Mouse (Mus musculus) layer of hippocampus, adult 2 months (tissue): Measurements from ENCODE around the gene Wfdc3. TPM values are rescaled to one million over a fixed set of nuclear protein-coding genes. Genes with fewer than 3 reads are reported as not detected.

Experiments
- DNase-seq, 2 experiments: peaks; one replicate each; pipeline ENCODE4 v3.0.0; 2022; ENCODE audit warnings: low spot score in 2 of 2
- H3K27ac ChIP-seq: fragments of 200-600 bp; 2 replicates; pipeline ENCODE4 v1.8.1; 2022
- H3K4me3 ChIP-seq: fragments of 200-600 bp; 2 replicates; pipeline ENCODE4 v1.8.1; 2022; ENCODE audit warnings: mild to moderate bottlenecking
- CTCF ChIP-seq: fragments of 200-600 bp; conservative IDR thresholded peaks from 2 replicates; pipeline ENCODE4 v1.8.1; 2022; ENCODE audit warnings: antibody characterized with exemption, mild to moderate bottlenecking, moderate library complexity
- total RNA-seq, 2 experiments: library from RNA; stranded (reverse); gene quantifications; 2 replicates each; pipeline ENCODE4 v1.2.3; 2021

Gene Wfdc3
- total RNA-seq, 2 experiments from 2014 or later, result 0.64 to 1.3 TPM

DNA sequence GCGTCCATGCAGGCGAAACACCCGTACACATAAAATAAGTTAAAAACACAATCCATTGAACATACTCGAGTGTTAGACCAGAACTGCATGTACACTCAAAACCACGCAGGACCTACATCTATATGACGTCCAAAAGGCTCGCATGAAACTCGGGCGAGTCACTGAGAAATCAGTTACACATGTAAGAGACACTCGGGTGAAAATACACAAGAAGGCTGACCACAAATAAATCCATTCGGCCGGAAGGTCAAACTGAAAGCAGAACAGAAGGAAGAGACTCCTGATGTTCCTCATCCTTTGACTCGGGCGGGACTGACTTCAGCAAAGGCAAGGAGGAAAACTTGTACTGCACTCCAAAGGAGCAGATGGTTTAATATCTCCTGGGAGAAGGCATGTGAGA, 39.7 kb downstream of the Wfdc3 start:
- Histone ChIP-seq H3K4me3 (no peak overlapping the region), H3K27ac (no peak overlapping the region)
- no peak for TF ChIP-seq CTCF
- DNase-seq, result no peak

DNA sequence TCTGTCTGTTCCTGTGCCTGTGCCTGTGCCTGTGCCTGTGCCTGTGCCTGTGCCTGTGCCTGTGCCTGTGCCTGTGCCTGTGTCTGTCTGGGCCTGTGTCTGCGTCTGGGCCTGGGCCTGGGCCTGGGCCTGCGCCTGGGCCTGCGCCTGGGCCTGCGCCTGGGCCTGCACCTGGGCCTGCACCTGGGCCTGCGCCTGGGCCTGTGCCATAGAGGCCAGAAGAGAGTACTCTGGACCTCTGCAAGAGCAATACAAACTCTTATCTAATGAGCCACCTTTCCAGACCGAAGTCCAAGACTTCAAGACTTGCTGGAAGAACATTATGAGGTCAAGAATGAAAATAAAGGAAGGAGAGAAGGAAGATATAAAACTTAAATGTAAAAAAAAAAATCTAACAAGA, 40.4 kb downstream of the Wfdc3 start:
- DNase-seq, result no peak
- no peak for TF ChIP-seq CTCF
- H3K4me3 ChIP-seq, result no peak overlapping the region
- H3K27ac ChIP-seq, result no peak overlapping the region

DNA sequence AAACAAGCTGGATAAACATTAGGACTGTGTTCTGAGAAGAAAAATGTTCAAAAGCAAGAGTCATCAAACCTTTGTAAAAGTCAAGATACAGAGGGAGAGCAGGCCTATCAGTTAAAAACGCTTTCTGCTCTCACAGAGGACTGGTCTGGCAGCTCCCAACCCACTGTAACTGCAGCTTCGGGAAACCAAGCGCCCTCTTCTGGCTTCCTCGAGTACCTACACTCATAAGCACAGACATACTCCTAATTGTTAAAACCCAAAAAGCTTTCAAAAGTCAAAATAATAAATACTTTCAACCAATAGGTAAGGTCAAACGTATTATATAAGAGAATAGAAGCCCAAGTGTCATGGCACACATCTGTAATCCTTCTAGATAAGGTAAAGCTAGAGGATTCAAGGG, 41.5 kb downstream of the Wfdc3 start:
- H3K4me3 ChIP-seq, result no peak overlapping the region

DNA sequence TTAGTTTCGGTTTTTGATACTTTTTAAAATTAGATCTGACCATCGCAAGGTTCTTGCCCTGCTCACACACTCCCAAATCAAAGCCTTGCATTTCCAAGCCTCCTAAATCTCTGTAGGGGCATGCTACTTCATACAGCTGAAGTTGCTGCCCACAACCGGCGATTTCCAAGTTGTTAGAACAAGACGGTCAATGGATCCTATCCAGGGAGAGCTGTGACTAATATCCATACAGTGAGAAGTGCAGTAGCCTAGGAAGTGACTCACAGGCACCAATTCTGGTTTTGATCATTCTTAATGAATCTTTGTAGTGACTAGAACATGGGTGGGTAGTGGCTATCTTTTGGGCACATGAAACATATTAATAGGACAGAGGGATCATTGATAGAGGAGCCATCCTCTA, 44.0 kb downstream of the Wfdc3 start:
- Histone ChIP-seq H3K4me3 (no peak overlapping the region), H3K27ac (no peak overlapping the region)
- no peak for DNase-seq
- no peak for TF ChIP-seq CTCF

More for the DNA sequence above, 41.5 kb downstream of the Wfdc3 start:
- DNase-seq, result no peak
- TF ChIP-seq CTCF, result no peak; the same call in 1 of the 2 replicates
- H3K27ac ChIP-seq, result no peak overlapping the region

DNA sequence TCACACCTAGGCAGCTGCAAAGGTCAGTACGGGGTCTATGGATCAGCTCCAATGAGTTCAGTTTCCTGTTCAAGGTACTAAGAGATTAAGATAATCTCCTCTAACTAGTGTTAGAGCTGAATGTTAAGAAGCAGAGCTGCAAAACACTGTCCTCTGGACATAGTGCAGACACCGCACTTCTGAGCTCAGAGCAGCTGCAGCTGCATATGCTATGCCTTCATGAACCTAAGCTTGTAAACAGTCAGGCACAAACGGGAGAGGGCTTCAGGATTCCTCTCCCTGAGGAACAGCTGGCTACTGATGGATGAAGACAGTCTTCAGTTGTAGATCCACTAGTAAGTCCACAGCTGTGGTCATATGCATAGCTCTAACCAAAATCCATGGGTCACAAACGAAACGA, 44.8 kb downstream of the Wfdc3 start:
- DNase-seq, result no peak
- TF ChIP-seq CTCF, result no peak
- H3K27ac ChIP-seq, result no peak overlapping the region
- H3K4me3 ChIP-seq, result no peak overlapping the region

DNA sequence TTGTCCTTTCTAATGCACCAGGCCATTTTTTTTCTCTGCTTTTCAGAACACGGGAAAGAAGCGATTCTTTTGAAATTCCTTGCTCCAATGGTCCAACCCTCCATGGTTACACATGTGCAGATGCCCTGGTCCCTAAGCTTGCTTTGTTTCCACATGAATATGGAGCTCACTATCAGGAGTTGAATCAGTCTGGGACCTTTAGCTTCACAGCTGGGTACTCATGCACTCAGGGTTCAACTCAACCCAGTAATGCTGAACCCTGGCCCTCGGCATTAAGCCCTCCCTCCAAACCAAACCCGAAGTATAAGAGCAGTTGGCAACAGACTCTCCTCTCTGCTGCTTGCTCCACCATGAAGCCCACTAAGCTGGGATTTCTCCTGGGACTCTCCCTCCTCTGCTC, 47.5 kb downstream of the Wfdc3 start, which contains the start of gene Spint4:
Gene Spint4 (plus strand): TSS at position 301 of the 400 bp plus-strand sequence.
- Histone ChIP-seq H3K4me3 (no peak within 1 kb of the TSS), H3K27ac (no peak within 1 kb of the TSS)
- no peak for DNase-seq
- no peak for TF ChIP-seq CTCF

DNA sequence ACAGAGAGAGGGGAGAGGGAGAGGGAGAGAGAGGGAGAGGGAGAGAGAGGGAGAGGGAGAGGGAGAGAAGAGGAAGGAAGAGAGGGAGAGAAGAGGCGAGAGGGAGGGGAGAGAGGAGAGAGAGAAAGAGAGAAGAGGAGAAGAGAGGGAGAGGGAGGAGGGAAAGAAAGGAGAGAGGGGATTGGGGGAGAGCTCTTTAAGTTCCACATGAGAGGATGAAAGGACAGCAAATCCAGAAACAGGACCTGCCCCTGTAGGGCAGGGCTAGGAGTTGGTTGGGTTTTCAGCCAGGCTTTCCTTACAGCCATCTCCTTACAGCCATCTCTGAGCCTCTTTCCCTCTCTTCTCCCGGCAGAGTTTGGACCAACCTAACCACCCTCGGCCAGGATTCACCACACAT, 60.9 kb downstream of the Wfdc3 start, which contains the start of gene Wfdc13:
Gene Wfdc13 (plus strand): TSS at position 301 of the 400 bp plus-strand sequence.
- H3K27ac ChIP-seq, result no peak within 1 kb of the TSS
- no peak within 1 kb of the TSS for H3K4me3 ChIP-seq
- no peak for DNase-seq
- TF ChIP-seq CTCF, result no peak

Other genes with a start within 250 kb of the Wfdc3 start
- gene Pigt, start 248.4 kb downstream of the Wfdc3 start, total RNA-seq, result 10 to 100 TPM; 79.3 to 84.1 TPM
- not detected for gene Wfdc2, start 183.5 kb downstream of the Wfdc3 start, total RNA-seq
- not detected for gene Spint3, start 172.5 kb downstream of the Wfdc3 start, total RNA-seq
- not detected for gene Wfdc6a, start 160.5 kb downstream of the Wfdc3 start, total RNA-seq
- not detected for gene Eppin, start 152.3 kb downstream of the Wfdc3 start, total RNA-seq
- not detected for gene Wfdc6b, start 132.4 kb downstream of the Wfdc3 start, total RNA-seq
- not detected for gene Wfdc8, start 132.3 kb downstream of the Wfdc3 start, total RNA-seq
- not detected for gene Wfdc16, start 107.1 kb downstream of the Wfdc3 start, total RNA-seq
- not detected for gene Wfdc10, start 89.9 kb downstream of the Wfdc3 start, total RNA-seq
- gene Wfdc9, start 89.3 kb downstream of the Wfdc3 start, total RNA-seq, result not detected
- gene Wfdc11, start 71.8 kb downstream of the Wfdc3 start, total RNA-seq, result not detected
- not detected for gene Wfdc13, start 60.8 kb downstream of the Wfdc3 start, total RNA-seq
- not detected for gene Spint4, start 47.4 kb downstream of the Wfdc3 start, total RNA-seq
- not detected for gene Spint5, start 30.6 kb downstream of the Wfdc3 start, total RNA-seq
- 10 to 100 TPM; 40.4 to 41.2 TPM for gene Dnttip1, start 52 bp upstream of the Wfdc3 start, total RNA-seq
- gene Ube2c, start 24.0 kb upstream of the Wfdc3 start, total RNA-seq, result 1 to 10 TPM in 1 of 2 experiments, under 1 TPM in 1; 0.76 to 1.6 TPM
- gene Tnnc2, start 34.0 kb upstream of the Wfdc3 start, total RNA-seq, result not detected
- gene Snx21, start 39.9 kb upstream of the Wfdc3 start, total RNA-seq, result 10 to 100 TPM; 39.8 TPM
- gene Acot8, start 59.0 kb upstream of the Wfdc3 start, total RNA-seq, result 10 to 100 TPM; 25.8 to 32.2 TPM
- 1 to 10 TPM; 7.2 to 8.9 TPM for gene Zswim3, start 59.2 kb upstream of the Wfdc3 start, total RNA-seq
- gene Zswim1, start 76.8 kb upstream of the Wfdc3 start, total RNA-seq, result 10 to 100 TPM; 23.6 to 25.2 TPM
- under 1 TPM; 0.47 to 0.79 TPM for gene Spata25, start 82.6 kb upstream of the Wfdc3 start, total RNA-seq
- gene Ctsa, start 86.9 kb upstream of the Wfdc3 start, total RNA-seq, result 100 to 1,000 TPM; 103 to 108 TPM
- 1 to 10 TPM; 2.8 to 3.6 TPM for gene Neurl2, start 87.5 kb upstream of the Wfdc3 start, total RNA-seq
- gene Pltp, start 111.8 kb upstream of the Wfdc3 start, total RNA-seq, result 10 to 100 TPM; 67.4 to 86.9 TPM
- 10 to 100 TPM; 45.9 to 49.6 TPM for gene Pcif1, start 133.4 kb upstream of the Wfdc3 start, total RNA-seq
- 10 to 100 TPM; 29.0 to 30.9 TPM for gene Zfp335, start 165.8 kb upstream of the Wfdc3 start, total RNA-seq
- gene Mmp9, start 194.8 kb upstream of the Wfdc3 start, total RNA-seq, result 1 to 10 TPM; 1.4 to 2.2 TPM
- 100 to 1,000 TPM; 406 to 409 TPM for gene Slc12a5, start 214.9 kb upstream of the Wfdc3 start, total RNA-seq